Mouse (Mus musculus) cerebellum, postnatal 14 days (tissue): ENCODE results near the gene Tjap1.

Experiments used
- DNase-seq, 2 experiments: peaks; one replicate each; pipeline ENCODE4 v3.0.0; 2021; ENCODE audit warnings: mixed read lengths in 2 of 2

The Tjap1 gene

GRCm38 (mm10) chr17:46278011-46278765, 4.6 kb downstream of the Tjap1 start:
- DNase-seq, result no peak

GRCm38 (mm10) chr17:46277586-46277985, 5.2 kb downstream of the Tjap1 start:
- DNase-seq, result no peak

GRCm38 (mm10) chr17:46275506-46275905, 7.3 kb downstream of the Tjap1 start:
- DNase-seq, result no peak

GRCm38 (mm10) chr17:46275034-46275433, 7.8 kb downstream of the Tjap1 start:
- no peak for DNase-seq

- no peak for DNase-seq
Observed at GRCm38 (mm10) chr17:46274465-46274864, 8.4 kb downstream of the Tjap1 start.

GRCm38 (mm10) chr17:46273803-46274236, 9.0 kb downstream of the Tjap1 start:
- no peak for DNase-seq

GRCm38 (mm10) chr17:46272675-46273074, 10.2 kb downstream of the Tjap1 start:
- no peak for DNase-seq

GRCm38 (mm10) chr17:46272058-46272457, 10.8 kb downstream of the Tjap1 start:
- DNase-seq, result no peak

- DNase-seq, result no peak
Observed at GRCm38 (mm10) chr17:46269771-46270534, 12.9 kb downstream of the Tjap1 start.

- no peak for DNase-seq
Observed at GRCm38 (mm10) chr17:46268026-46268720, 14.7 kb downstream of the Tjap1 start.

GRCm38 (mm10) chr17:46267511-46267910, 15.3 kb downstream of the Tjap1 start:
- no peak for DNase-seq

- DNase-seq, result no peak
Observed at GRCm38 (mm10) chr17:46266986-46267385, 15.8 kb downstream of the Tjap1 start.

- DNase-seq, result peak; percentile 95
Observed at GRCm38 (mm10) chr17:46265918-46266618, 16.8 kb downstream of the Tjap1 start.

GRCm38 (mm10) chr17:46265502-46265901, 17.3 kb downstream of the Tjap1 start:
- no peak for DNase-seq

GRCm38 (mm10) chr17:46262201-46262694, 20.6 kb downstream of the Tjap1 start:
- DNase-seq, result no peak

- DNase-seq, result no peak
Observed at GRCm38 (mm10) chr17:46259675-46260074, 23.2 kb downstream of the Tjap1 start.

- no peak for DNase-seq
Observed at GRCm38 (mm10) chr17:46258279-46259053, 24.4 kb downstream of the Tjap1 start.

GRCm38 (mm10) chr17:46255147-46255546, 27.7 kb downstream of the Tjap1 start:
- DNase-seq, result no peak

- DNase-seq, result peak in 1 of 2 experiments; percentile 55
Observed at GRCm38 (mm10) chr17:46254106-46254505, 28.7 kb downstream of the Tjap1 start.

GRCm38 (mm10) chr17:46253452-46254084, 29.3 kb downstream of the Tjap1 start, which contains the start of gene Lrrc73:
Gene Lrrc73, plus strand, starts transcription at chr17:46253531.
- peak; percentile 96 to 97 for DNase-seq
